Mouse (Mus musculus) CD4-positive helper T cell, adult 2 months (primary cell): ENCODE results near the gene Celf5.

Source experiments
- DNase-seq: peaks from one replicate; pipeline ENCODE4 v3.0.0-alpha.2; 2012; ENCODE audit warnings: low read depth, missing footprints, low spot score

Gene Celf5

GRCm38 (mm10) chr10:81474461-81474860 lies 8.0 kb downstream of the Celf5 start:
- no peak for DNase-seq

- DNase-seq = peak; percentile 83
Observed at GRCm38 (mm10) chr10:81473003-81473451, 9.5 kb downstream of the Celf5 start.

GRCm38 (mm10) chr10:81472403-81473002 lies 10.0 kb downstream of the Celf5 start:
- no peak for DNase-seq

GRCm38 (mm10) chr10:81470454-81470853 lies 12.1 kb downstream of the Celf5 start:
- DNase-seq = peak; percentile 77

- no peak for DNase-seq
Observed at GRCm38 (mm10) chr10:81469253-81469652, 13.3 kb downstream of the Celf5 start.

- no peak for DNase-seq
Observed at GRCm38 (mm10) chr10:81467670-81468235, 14.8 kb downstream of the Celf5 start.

GRCm38 (mm10) chr10:81466881-81467280 lies 15.6 kb downstream of the Celf5 start:
- DNase-seq = no peak

- DNase-seq = no peak
Observed at GRCm38 (mm10) chr10:81466066-81466465, 16.4 kb downstream of the Celf5 start.

GRCm38 (mm10) chr10:81465265-81465645 lies 17.3 kb downstream of the Celf5 start:
- no peak for DNase-seq

- DNase-seq = peak; percentile 75
Observed at GRCm38 (mm10) chr10:81464405-81465264, 17.9 kb downstream of the Celf5 start.

- DNase-seq = no peak
Observed at GRCm38 (mm10) chr10:81463531-81463930, 19.0 kb downstream of the Celf5 start.

GRCm38 (mm10) chr10:81462917-81463316 lies 19.6 kb downstream of the Celf5 start:
- DNase-seq = no peak

- DNase-seq = no peak
Observed at GRCm38 (mm10) chr10:81462415-81462804, 20.1 kb downstream of the Celf5 start.

GRCm38 (mm10) chr10:81461673-81462414 lies 20.7 kb downstream of the Celf5 start:
- peak; percentile 61 for DNase-seq

GRCm38 (mm10) chr10:81460951-81461350 lies 21.6 kb downstream of the Celf5 start:
- DNase-seq = no peak

GRCm38 (mm10) chr10:81460471-81460870 lies 22.0 kb downstream of the Celf5 start:
- DNase-seq = no peak

- DNase-seq = no peak
Observed at GRCm38 (mm10) chr10:81459399-81459798, 23.1 kb downstream of the Celf5 start.

- no peak for DNase-seq
Observed at GRCm38 (mm10) chr10:81458267-81458666, 24.2 kb downstream of the Celf5 start.

GRCm38 (mm10) chr10:81457624-81458023 lies 24.9 kb downstream of the Celf5 start:
- DNase-seq = no peak

- no peak for DNase-seq
Observed at GRCm38 (mm10) chr10:81456983-81457563, 25.4 kb downstream of the Celf5 start.

- no peak for DNase-seq
Observed at GRCm38 (mm10) chr10:81455181-81455895, 27.2 kb downstream of the Celf5 start, which contains the start of gene Nfic. Nfic (minus strand) TSS chr10:81455635.
